Mouse (Mus musculus): ENCODE measurements around the gene Msln.

DNA sequence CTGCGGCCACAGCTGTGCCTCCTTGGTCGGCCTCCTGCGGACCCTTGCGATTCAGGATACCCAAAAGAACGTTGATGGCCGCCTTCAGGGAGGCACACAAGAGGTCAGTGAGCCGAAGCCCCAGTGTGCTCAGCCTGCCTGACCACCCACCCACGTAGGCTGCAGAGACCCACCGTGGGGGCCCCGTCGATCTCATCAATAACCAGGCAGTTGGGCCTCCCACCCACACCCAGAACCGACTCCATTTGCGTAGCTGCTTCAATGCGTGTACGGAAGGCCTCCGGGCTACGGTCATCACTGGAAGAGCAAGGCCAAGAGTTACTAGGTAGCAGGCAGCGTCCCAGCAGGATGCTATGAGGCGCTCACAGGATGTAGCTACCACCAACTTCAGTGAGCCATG lies 30.7 kb downstream of the Msln start:
- TF ChIP-seq CTCF (IDR thresholded peaks at IDR 0.05; ENCODE audit: extremely low read depth, insufficient read depth, insufficient read length, insufficient replicate concordance) (no peak), POLR2A (IDR thresholded peaks at IDR 0.05; ENCODE audit: low read depth, low read length) (no peak)
